25 mouse cellular contexts compared by ENCODE assay signal in genomic region chr1:130486816-130487545, GRCm38 (mm10). TPM values are rescaled to one million over a fixed set of nuclear protein-coding genes. Genes with fewer than 3 reads are reported as not detected.
A peak's percentile ranks its signal among the peaks of the same experiment; 100 is the strongest.
DNase-seq lines count a peak whose midpoint lies in the region; ATAC-seq and TF ChIP-seq lines count a peak whose summit lies in the region.
"Had no signal": no experiment of that assay in that cellular context is flagged by ENCODE, and none has a peak within 500 bp of the region (broad histone marks: within the 10 kb centered on the region; RNA-seq: fewer than 3 reads in every experiment).

No protein-coding gene starts in this region.

- DNase-seq in liver, postnatal 0 days: no peak
- no peak for DNase-seq in liver, embryonic 11.5 days (ENCODE audit: low spot score)
- DNase-seq in c-Kit-positive CD71-positive TER-119-positive erythroid progenitor cells, embryonic 14.5 days (ENCODE audit: low spot score): peak; percentile 22
- DNase-seq in kidney, adult 18-20 months: no peak
- DNase-seq in spleen, adult 12 weeks (ENCODE audit: low spot score): no peak
- DNase-seq: adrenal gland, adult 2 months; adrenal gland, postnatal 25 days; B cell, adult 2 months; cerebellum, adult 18-20 months; cerebellum, adult 9-10 months; cerebellum, postnatal 14 days; forebrain, postnatal 0 days; gastrocnemius, postnatal 25 days; heart, adult 2 months had no signal

- H3K4me2 ChIP-seq in liver, postnatal 0 days (ENCODE audit: low read depth, low read length): no peak overlapping the region
- H3K4me2 ChIP-seq in liver, embryonic 11.5 days: no peak overlapping the region
- H3K4me2 ChIP-seq in intestine, postnatal 0 days (replicated peaks; ENCODE audit: low read depth): no peak overlapping the region; the same call in 1 of the 2 replicates
- no peak overlapping the region for H3K4me2 ChIP-seq in kidney, embryonic 15.5 days
- H3K4me2 ChIP-seq: embryonic facial prominence, embryonic 12.5 days; embryonic facial prominence, embryonic 15.5 days; heart, embryonic 13.5 days; hindbrain, embryonic 12.5 days; hindbrain, embryonic 15.5 days had no signal

- H3K36me3 ChIP-seq in liver, postnatal 0 days (replicated peaks; ENCODE audit: insufficient read depth, low read length): no peaks in the 10 kb centered on the region
- no peaks in the 10 kb centered on the region for H3K36me3 ChIP-seq in liver, embryonic 11.5 days (ENCODE audit: control insufficient read depth, insufficient read depth, low read length)
- no peaks in the 10 kb centered on the region for H3K36me3 ChIP-seq in intestine, postnatal 0 days (ENCODE audit: control insufficient read depth, insufficient read depth)
- H3K36me3 ChIP-seq in small intestine, adult 2 months (ENCODE audit: control insufficient read depth, insufficient read depth, low read length): no peaks in the 10 kb centered on the region
- H3K36me3 ChIP-seq in kidney, embryonic 15.5 days: no peaks in the 10 kb centered on the region
- H3K36me3 ChIP-seq: embryonic facial prominence, embryonic 12.5 days; embryonic facial prominence, embryonic 15.5 days; heart, embryonic 10.5 days; heart, embryonic 13.5 days; hindbrain, embryonic 12.5 days; hindbrain, embryonic 15.5 days had no signal

- TF ChIP-seq CTCF in liver, postnatal 0 days (IDR thresholded peaks at IDR 0.05; ENCODE audit: low read depth): no peak
- no peak for TF ChIP-seq CTCF in intestine, postnatal 0 days (IDR thresholded peaks at IDR 0.05; ENCODE audit: low read depth)
- TF ChIP-seq CTCF in small intestine, adult 2 months (IDR thresholded peaks at IDR 0.05; ENCODE audit: extremely low read depth, insufficient read length, insufficient replicate concordance, low read depth, low read length): no peak

- 48% methylated on average over 10 of the region's 10 CpGs for WGBS in liver, postnatal 0 days (ENCODE audit: insufficient replicate concordance)
- 50% methylated on average over 10 of the region's 10 CpGs for WGBS in liver, embryonic 11.5 days
- 52% methylated on average over 10 of the region's 10 CpGs for WGBS in intestine, postnatal 0 days
- 57% methylated on average over 10 of the region's 10 CpGs for WGBS in small intestine, adult 2 months
- 62% methylated on average over 10 of the region's 10 CpGs for WGBS in kidney, embryonic 15.5 days

- 0 out of 2 replicates have a peak, but pooled peaks have one; percentile 17 for TF ChIP-seq EP300 in liver, postnatal 0 days (IDR thresholded peaks at IDR 0.05; ENCODE audit: low read depth)

- H3K9ac ChIP-seq in liver, postnatal 0 days (replicated peaks): no peak overlapping the region
- no peak overlapping the region for H3K9ac ChIP-seq in liver, embryonic 11.5 days (ENCODE audit: low read depth, low read length)
- no peak overlapping the region for H3K9ac ChIP-seq in intestine, postnatal 0 days (ENCODE audit: low read depth, low read length)
- H3K9ac ChIP-seq in kidney, embryonic 15.5 days: no peak overlapping the region
- H3K9ac ChIP-seq: embryonic facial prominence, embryonic 12.5 days; embryonic facial prominence, embryonic 15.5 days; forebrain, postnatal 0 days; heart, embryonic 13.5 days; hindbrain, embryonic 12.5 days; hindbrain, embryonic 15.5 days had no signal

- TF ChIP-seq POLR2A in small intestine, adult 2 months (IDR thresholded peaks at IDR 0.05; ENCODE audit: low read depth, low read length): no peak

- no peaks in the 10 kb centered on the region for H3K9me3 ChIP-seq in liver, postnatal 0 days (ENCODE audit: low read length)
- no peaks in the 10 kb centered on the region for H3K9me3 ChIP-seq in liver, embryonic 11.5 days (ENCODE audit: control insufficient read depth, low read length)
- no peaks in the 10 kb centered on the region for H3K9me3 ChIP-seq in intestine, postnatal 0 days (ENCODE audit: control insufficient read depth)
- no peaks in the 10 kb centered on the region; the same call in 1 of the 2 replicates for H3K9me3 ChIP-seq in kidney, embryonic 15.5 days (replicated peaks)
- H3K9me3 ChIP-seq: embryonic facial prominence, embryonic 12.5 days; embryonic facial prominence, embryonic 15.5 days; heart, embryonic 10.5 days; hindbrain, embryonic 12.5 days; hindbrain, embryonic 15.5 days had no signal

- no peaks in the 10 kb centered on the region for H3K27me3 ChIP-seq in liver, postnatal 0 days (ENCODE audit: insufficient read depth, low read length)
- H3K27me3 ChIP-seq in liver, embryonic 11.5 days (replicated peaks; ENCODE audit: control insufficient read depth, insufficient read depth, low read length): no peaks in the 10 kb centered on the region
- no peaks in the 10 kb centered on the region for H3K27me3 ChIP-seq in intestine, postnatal 0 days (replicated peaks; ENCODE audit: control insufficient read depth, insufficient read depth, low read length)
- no peaks in the 10 kb centered on the region for H3K27me3 ChIP-seq in small intestine, adult 2 months (ENCODE audit: control insufficient read depth, insufficient read depth, low read length)
- no peaks in the 10 kb centered on the region for H3K27me3 ChIP-seq in kidney, embryonic 15.5 days
- H3K27me3 ChIP-seq: CH12.LX; embryonic facial prominence, embryonic 12.5 days; embryonic facial prominence, embryonic 15.5 days; heart, embryonic 13.5 days; hindbrain, embryonic 12.5 days; hindbrain, embryonic 15.5 days had no signal

- no peak overlapping the region for H3K4me3 ChIP-seq in liver, postnatal 0 days (ENCODE audit: low read depth, low read length)
- no peak overlapping the region for H3K4me3 ChIP-seq in liver, embryonic 11.5 days (ENCODE audit: low read depth, low read length)
- no peak overlapping the region for H3K4me3 ChIP-seq in intestine, postnatal 0 days (ENCODE audit: low read depth, low read length)
- H3K4me3 ChIP-seq in small intestine, adult 2 months (ENCODE audit: low read depth, low read length): no peak overlapping the region
- no peak overlapping the region for H3K4me3 ChIP-seq in kidney, embryonic 15.5 days (replicated peaks)
- H3K4me3 ChIP-seq: embryonic facial prominence, embryonic 12.5 days; embryonic facial prominence, embryonic 15.5 days; heart, adult 2 months; heart, embryonic 10.5 days; heart, embryonic 13.5 days; hindbrain, embryonic 12.5 days; hindbrain, embryonic 15.5 days had no signal

- H3K4me1 ChIP-seq in liver, postnatal 0 days (ENCODE audit: insufficient read depth): no peaks in the 10 kb centered on the region
- H3K4me1 ChIP-seq in liver, embryonic 11.5 days (replicated peaks; ENCODE audit: control insufficient read depth, insufficient read depth, low read length): no peaks in the 10 kb centered on the region
- no peaks in the 10 kb centered on the region for H3K4me1 ChIP-seq in intestine, postnatal 0 days (replicated peaks; ENCODE audit: control insufficient read depth, insufficient read depth, low read length)
- H3K4me1 ChIP-seq in small intestine, adult 2 months (ENCODE audit: control insufficient read depth, insufficient read depth, insufficient read length, low read length): peaks cover 9% of the 10 kb centered on the region; the same call in 1 of the 2 replicates
- H3K4me1 ChIP-seq in kidney, embryonic 15.5 days: no peaks in the 10 kb centered on the region
- H3K4me1 ChIP-seq: embryonic facial prominence, embryonic 12.5 days; embryonic facial prominence, embryonic 15.5 days; heart, embryonic 10.5 days; hindbrain, embryonic 12.5 days; hindbrain, embryonic 15.5 days had no signal

- H3K27ac ChIP-seq in liver, postnatal 0 days (ENCODE audit: low read depth): no peak overlapping the region
- no peak overlapping the region for H3K27ac ChIP-seq in liver, embryonic 11.5 days (ENCODE audit: low read depth, low read length)
- H3K27ac ChIP-seq in intestine, postnatal 0 days (ENCODE audit: low read depth, low read length): peak overlapping the region; percentile 16; the same call in 1 of the 2 replicates
- H3K27ac ChIP-seq in small intestine, adult 2 months (ENCODE audit: insufficient read depth, low read depth, low read length): 0 out of 2 replicates have a peak overlapping the region, but pooled peaks have one; percentile 60
- no peak overlapping the region for H3K27ac ChIP-seq in kidney, embryonic 15.5 days
- H3K27ac ChIP-seq: embryonic facial prominence, embryonic 12.5 days; heart, adult 2 months; heart, embryonic 10.5 days; heart, embryonic 13.5 days; hindbrain, embryonic 12.5 days; hindbrain, embryonic 15.5 days had no signal

- ATAC-seq in liver, postnatal 0 days: no peak
- ATAC-seq in liver, embryonic 11.5 days (replicated peaks; ENCODE audit: low FRiP score): no peak
- ATAC-seq in intestine, postnatal 0 days: no peak
- ATAC-seq in kidney, embryonic 15.5 days (replicated peaks; ENCODE audit: low FRiP score): no peak
- ATAC-seq: forebrain, embryonic 14.5 days; forebrain, postnatal 0 days had no signal

RNA-seq across cellular contexts. Expression of gene Cd55, which starts 24.4 kb away (rescaled TPM):
- 10.7 and 13.2 TPM in 2 replicates for polyA plus RNA-seq in liver, postnatal 0 days (2015; fragmentation: Nextera tagmentation; extraction: Ambion mirVana)
- polyA plus RNA-seq in liver, embryonic 11.5 days (2014; fragmentation: Nextera tagmentation; extraction: Ambion mirVana): 30.1 and 31.9 TPM in 2 replicates
- 30.1 and 32.2 TPM in 2 replicates for polyA plus RNA-seq in intestine, postnatal 0 days (2015; fragmentation: Nextera tagmentation; extraction: Ambion mirVana)
- polyA plus RNA-seq in small intestine, adult 2 months (2012; rRNA removed): 11.2 and 36.8 TPM in 2 replicates
- 15.6 and 16.3 TPM in 2 replicates for polyA plus RNA-seq in kidney, embryonic 15.5 days (2015; fragmentation: Nextera tagmentation; extraction: Ambion mirVana)

Comparison
In these comparisons a context has a peak if more than half of its experiments do, and no peak if none do; other contexts are left out.
1. H3K27ac ChIP-seq: peak in intestine, postnatal 0 days (single experiment) and small intestine, adult 2 months (single experiment); none in liver, postnatal 0 days (single experiment), liver, embryonic 11.5 days (single experiment) and kidney, embryonic 15.5 days (single experiment).